Mouse (Mus musculus) embryo, embryonic 10.5 days (tissue): ENCODE measurements around the gene Antxr1.
A peak's percentile ranks its signal among the peaks of the same experiment; 100 is the strongest.

Source experiments
- DNase-seq: peaks from one replicate; pipeline ENCODE4 v3.0.0-alpha.2; 2015; ENCODE audit warnings: low spot score

Gene Antxr1

DNA sequence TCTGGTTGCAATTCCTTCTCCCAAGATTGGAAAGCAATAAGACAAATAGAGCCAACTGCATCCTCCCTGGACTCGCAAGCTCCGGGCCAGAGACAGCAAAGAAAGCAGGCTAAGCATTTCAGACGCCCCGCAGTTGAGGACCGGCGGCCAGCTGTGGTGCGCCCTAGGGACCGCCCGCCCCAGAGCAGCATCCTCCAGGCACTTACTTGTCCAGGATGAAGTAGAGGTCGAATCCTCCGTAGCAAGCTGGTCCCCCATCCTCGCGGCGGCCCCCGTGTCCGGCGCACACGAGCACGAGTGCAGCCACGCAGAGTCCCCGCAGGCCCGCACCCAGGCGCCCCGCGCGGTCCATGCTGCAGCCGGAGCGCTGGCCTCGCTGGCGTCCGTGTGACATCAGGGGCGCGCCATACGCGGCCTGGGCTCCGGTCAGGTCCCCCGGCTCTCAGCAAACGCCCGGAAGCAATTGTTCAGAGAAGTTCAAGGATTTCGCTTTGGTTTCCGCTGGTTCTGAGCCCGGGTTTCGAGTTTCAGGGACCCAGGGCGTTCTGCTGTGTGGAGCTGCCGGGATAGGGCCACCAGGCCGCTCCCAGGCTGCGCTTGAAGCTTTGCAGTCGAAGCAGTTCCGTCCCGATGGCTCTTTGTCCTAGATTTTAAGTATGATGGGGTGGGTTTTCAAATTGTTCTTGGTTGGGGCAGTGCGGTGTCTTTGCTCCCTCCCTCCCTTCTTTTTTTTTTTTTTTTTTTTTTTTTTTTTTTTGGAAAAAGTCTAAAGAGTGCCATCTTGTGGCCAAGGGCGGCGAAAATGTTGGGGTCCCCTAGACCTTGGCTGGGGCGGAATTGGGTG lies at the start of gene Antxr1:
TSS of gene Antxr1 (minus strand) at position 731 of the 844 bp plus-strand sequence.
- peak; percentile 81 for DNase-seq

DNA sequence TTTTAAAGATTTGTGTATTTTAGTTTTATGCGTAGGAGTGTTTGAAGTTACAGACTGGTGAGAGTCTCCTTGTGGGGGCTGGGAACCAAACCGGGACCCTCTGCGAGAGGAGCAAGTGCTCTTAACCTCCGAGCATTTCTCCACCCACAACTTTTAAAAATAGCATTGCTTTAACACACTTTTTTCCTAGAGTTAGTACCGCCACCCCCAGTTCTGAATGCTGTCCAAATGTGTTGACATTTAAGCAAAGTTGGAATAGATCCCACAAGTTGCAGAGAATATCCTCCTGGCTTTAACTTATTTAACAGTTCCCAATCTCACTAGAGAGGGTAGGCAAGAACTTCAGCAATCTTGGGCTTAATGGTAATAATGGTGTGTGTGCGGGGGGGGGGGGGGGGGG lies 49.1 kb upstream of the Antxr1 start:
- DNase-seq = no peak

DNA sequence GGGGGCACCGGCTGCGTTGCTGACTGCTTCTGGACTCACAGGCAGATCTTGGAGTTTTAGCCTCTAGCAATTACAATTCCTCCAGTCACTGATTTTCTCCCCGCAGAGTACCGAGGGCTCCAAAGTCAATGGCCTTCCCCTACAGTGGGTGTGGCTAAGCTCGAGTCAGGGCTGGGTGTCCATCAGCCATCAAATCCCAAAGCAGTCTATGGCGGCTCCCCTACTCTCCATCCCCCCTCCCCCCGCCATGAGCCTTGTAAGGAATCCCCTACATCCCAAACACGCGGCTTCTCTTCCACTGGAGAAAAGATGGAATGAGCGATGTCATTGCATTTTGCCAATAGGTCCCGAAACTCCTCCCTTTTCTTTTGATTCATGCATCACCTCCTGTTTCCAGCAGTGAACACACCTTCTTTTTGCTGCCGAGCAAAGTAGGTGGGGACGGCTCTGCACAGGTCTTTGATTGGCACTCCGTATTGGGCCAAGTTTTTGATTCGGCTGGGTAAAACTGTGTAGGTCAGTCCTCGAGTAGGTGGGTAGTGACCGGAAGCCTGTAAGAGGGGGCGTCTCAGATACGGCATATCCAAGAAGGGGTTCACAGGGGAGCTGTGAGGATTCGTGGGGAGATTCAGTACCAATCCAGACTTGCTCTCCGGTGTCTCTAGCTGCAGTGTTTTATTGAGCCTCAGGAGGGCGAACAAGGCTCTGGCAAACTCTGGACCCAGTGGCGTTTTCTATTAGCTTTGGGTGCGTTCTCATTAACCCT lies 48.5 kb upstream of the Antxr1 start:
- peak; percentile 49 for DNase-seq

DNA sequence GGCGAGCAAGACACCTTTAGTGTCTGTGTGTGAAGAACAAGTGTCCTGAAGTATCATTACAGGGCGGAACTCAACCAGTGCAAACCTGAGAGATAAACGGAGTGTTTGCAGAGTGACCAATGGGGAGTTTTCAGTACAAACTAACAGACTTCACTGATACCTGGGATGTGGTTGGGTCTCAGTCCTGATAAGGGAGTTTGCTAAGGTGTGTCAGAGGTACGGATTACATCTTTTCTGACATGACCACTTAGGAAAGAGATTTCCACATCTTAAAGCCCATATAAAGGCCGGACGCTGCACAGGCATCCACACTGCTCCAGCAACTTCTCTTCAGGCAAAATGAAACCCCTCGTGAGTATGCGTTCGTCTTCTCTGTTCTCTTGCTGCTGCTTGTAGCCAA lies 37.4 kb upstream of the Antxr1 start, which contains the start of gene Gkn2:
TSS of gene Gkn2 (plus strand) at position 301 of the 400 bp plus-strand sequence.
- no peak for DNase-seq

DNA sequence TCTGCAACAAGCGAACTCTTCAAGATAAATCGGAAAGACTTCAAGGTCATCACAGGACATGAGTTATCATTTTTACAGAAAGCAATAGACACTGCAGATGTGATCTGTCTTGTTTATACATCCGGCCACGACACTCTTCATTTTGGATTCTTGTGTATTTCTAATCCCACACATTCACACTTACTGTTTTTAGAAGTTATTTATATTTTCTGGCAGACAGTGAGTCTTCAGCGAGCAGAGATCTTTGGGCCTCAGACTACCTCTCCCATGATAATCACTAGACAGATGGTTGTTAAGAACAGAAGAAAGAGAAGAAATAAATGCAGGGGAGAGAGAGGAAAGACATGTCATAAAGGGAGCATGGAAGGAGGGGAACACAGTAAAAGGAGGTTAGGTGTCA lies 33.6 kb upstream of the Antxr1 start:
- DNase-seq = no peak

DNA sequence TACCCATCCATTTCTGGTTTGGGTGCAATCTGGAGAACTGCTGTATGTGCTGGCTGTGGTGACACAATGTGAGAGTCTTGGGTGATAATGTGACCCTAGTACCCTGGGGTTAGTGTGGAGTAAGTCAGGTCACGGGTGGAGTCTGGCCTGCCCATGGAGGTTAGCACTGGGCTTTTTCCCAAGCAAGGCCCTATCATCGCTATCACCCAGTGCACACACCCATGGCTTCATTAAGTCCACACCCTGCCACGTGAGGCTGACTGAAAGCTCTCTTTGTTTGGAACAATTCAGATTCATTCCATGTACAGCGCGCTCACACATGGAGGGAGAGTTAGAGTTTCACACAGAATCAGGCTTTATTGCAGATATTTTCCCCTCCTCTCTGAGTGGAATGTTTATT lies 18.8 kb upstream of the Antxr1 start:
- DNase-seq = no peak

DNA sequence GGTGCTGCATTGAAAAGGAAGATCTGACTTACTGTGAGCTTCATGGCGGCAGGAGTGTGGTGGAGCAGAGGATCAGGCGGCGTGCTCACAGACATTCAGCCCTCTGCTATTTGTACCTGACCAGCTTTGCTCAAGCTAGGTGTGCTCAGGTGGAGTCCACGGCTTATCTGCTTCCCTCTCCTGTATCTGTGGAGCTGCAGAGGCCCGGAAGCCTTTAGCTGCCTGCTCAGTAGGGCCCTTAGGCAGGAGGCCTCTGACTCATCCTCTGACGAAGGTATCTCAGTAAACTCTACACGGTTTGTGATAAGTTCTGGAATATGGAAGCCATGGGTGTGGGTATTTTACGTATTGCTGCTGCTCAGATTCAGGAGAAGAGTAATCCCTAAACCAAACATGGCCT lies 15.2 kb upstream of the Antxr1 start, which contains the start of gene Gkn1:
TSS of gene Gkn1 (minus strand) at position 114 of the 400 bp plus-strand sequence.
- DNase-seq = no peak

DNA sequence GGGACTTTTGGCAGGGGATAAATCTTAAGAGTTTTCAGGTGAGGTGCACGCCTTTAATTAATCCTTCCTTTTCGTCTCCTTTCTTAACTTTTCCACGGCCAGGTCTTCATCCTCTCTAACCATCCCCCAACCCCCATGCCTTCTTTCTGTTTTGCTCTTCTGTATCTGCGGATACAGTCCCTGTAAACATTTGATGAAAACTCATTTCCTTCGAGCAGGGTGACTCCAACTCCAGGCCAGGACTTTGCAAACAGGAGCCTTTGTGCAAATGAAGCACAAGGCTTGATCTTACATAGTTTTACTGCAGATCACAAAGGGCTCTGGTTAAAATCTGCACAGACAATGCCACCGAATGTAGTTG lies 294 bp upstream of the Antxr1 start:
- no peak for DNase-seq

DNA sequence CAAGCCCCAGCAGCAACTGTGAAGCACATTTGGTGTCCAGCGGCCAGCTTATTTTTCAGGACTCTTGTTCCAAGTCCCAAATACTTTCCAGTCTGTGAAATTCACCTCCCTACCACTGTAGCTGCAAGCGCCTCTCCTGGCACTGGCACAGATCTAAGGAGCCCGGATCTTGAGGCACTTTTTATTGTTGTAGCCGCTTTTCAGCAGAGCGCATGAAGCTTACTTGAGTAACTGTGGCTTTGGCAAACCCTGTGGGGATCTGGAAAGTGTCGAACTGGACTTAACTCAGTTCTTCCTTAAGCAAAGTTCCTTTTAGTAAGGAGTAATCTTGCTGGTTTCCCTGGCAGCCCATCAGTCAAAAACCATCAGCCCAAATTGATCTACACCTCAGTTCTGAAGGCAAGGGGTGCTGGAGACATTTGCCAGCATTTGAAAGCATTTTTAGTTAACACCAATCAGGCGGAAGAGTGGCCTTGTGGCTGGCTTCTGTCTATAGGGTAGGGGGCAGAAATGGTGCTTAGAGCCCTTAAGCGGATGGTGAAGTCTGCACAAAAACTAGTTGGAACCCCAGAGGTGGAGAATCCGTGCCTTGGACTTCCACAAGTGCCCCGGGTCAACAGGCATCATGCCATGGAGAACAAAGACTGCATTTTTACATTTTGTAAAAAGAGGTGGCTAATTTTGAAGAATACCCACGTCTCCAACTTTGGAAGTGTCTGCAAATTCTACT lies 1.1 kb downstream of the Antxr1 start:
- peak; percentile 69 for DNase-seq

DNA sequence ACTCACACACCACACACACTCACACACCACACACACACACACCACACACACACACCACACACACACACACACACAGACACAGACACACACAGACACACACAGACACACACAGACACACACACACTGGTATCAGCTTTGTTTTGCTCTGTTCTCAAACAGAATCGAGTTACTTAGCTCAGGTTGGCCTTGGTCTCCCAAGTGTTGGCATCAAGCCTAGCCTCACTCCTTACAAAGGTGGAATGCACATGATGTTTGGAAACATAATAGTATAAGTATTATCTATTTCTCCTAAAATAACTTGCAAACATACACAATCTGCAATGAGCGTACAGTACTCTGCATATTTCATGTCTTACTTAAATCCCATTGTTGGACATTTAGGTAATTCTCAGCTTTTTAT lies 3.2 kb downstream of the Antxr1 start:
- DNase-seq = no peak

DNA sequence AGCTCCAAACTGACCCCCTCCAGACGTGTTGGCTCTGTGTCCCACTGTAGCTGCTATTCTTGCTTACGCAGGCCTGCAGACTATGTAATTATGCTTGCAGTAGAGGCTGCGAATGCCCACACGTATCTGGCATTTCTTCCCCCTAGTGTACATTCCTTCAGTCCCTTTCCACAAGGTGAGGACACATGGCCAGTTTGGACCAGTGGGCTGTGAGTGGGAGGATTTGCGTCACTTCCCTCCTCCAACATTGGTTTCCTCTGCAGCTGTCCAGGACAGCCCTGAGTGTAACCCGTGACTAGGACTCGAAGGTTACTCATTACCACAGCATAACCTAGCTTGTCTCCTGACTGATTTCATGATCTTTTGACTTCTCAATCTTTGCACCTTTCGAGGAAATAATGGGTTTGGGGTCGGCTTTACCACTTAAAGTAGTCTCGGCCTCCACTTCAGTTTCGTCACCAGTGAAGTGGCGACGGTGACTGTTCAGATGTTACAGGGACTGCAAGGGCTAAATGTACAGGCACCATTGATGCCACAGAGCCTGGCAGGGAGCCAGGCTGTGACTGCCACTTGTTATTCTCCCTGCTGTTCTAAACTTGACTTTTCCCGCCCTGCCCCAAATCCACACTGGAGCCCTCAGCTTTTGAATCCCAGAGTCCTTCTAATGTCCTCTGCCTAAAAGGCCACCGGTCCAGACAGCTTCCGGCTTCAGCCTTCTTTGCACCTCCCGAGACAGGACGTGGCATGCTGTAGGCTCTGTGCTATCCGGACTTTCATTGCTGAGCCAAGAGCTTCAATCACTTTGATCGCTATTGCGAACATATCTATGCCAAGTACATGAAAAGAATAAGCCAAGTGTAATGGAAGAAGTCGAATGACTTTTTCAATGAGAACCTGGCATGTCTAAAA lies 7.1 kb downstream of the Antxr1 start:
- no peak for DNase-seq

DNA sequence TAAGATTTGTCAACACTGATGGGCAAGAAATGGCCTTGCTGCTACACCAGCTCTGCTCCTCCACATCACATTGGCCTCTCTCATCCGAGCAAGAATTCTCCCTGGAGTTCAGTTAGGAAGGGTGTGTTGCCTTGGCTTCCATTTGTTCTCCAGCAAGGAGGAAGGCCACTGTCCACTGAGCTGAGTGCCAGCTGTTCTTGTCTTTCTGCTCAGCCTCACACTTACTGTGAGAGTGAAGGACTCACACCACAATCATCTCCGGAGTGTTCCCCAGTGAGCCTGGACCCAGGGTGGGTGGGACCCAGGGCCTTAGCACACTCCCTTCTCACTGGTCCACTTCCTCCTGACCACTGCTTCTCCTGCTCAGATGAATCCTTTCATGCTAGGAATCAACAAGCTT lies 8.7 kb downstream of the Antxr1 start:
- DNase-seq = no peak

DNA sequence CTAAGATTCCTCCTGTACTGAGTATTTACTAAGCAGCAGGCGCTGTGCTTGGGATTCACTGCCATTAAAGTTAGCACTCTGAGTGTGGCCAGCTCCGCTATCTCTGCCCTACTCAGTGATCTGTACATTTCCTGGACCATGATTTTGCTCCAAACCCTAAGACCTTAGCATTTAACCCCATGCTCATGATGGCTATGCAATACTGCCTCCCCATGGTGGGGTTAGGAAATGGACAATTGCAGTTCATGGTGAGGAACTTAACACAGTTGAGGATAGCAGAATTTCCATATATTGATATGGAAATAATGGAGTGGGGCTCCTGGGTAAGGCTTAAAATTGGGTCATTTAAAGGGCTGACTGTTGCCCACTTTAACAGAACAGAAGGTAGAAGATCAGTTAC lies 12.2 kb downstream of the Antxr1 start:
- DNase-seq = peak; percentile 53

DNA sequence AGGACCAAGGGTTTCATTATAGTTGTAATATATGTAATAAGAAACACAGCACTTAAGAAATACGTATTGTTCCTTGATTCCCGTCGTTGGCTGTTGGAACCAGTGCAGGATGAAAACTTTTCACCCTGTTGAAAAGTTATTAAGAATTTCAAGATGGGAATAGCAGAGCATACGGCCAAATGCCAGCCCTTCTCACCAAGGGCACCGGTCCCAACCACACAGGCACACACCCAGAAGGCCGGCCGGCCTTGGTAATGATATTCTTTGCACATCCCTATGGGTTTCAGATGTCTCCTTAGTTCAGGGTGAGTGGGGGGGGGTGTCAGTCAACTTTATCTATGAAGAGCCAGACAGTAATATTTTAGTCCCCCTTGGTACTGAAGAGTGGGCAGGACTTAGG lies 17.0 kb downstream of the Antxr1 start:
- DNase-seq = no peak

DNA sequence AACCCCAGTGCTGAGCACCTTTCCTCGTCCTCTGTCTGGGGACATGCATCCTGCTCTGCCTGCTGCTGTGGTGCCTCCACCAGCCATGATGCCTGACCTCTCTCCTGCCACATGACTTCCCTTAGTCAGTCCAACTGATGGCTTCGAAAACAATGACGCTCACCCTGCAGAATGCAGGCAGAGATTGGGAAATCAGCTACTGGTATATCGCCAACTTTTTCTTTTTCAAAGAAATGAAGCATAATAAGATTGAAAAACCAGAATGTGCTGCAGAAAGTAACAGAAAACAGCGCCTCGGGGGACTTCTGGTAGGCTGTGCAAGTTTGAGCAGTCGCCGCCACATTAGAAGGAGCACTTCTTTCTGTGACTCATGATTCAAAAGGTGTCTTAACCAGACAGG lies 18.7 kb downstream of the Antxr1 start:
- DNase-seq = no peak

DNA sequence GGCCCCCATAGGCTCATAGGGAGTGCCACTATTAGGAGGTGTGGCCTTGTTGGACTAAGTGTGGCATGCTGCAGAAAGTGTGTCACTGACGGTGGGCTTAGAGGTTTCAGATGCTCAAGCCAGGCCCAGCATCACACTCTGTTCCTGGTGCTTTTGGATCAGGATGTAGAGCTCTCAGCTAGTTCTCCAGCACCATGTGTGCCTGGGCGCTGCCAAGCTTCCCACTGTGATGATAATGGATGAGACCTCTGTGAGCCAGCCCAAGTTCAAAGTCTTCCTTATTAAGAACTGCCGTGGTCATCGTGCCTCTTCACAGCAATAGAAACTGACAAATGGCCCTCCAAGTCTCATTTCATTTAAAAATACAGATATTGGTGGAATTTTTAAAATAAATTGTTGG lies 22.9 kb downstream of the Antxr1 start:
- DNase-seq = no peak

DNA sequence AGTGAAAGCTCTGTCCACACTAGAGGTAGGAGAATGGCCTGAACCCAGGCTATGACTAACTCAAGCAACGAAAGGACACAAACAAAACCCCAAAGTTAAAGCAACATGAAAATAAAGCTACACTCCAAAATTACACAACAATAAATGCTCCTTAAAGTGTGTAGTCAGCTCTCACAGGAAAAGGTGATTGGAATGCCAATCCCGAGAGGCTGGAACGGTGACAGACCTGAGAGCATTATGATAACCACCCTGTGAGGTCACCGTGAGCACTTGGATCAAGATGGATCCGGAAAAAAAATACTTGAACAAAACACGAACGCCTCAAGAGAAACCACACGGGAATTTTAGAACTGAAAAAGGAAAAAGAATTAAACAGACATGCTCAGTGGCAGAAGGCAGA lies 31.1 kb downstream of the Antxr1 start:
- no peak for DNase-seq

DNA sequence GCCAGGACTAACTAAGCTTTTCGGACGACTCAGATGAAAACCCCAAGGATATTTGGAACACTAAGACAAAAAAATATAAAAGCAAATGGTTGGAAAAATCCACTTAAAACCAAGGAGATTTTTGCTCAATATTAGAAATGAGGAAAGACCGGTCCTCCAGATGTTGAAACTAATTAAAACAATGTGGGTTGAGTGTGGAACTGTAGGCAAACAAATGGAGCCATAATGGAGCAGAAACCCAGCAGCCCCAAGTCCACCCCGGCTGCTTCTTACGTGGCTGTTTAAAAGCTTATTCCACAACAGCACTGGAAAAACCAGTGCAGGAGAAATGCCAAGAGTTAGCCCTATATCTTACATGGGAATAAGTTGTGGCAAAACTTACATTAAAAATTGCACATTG lies 32.9 kb downstream of the Antxr1 start:
- peak; percentile 14 for DNase-seq

DNA sequence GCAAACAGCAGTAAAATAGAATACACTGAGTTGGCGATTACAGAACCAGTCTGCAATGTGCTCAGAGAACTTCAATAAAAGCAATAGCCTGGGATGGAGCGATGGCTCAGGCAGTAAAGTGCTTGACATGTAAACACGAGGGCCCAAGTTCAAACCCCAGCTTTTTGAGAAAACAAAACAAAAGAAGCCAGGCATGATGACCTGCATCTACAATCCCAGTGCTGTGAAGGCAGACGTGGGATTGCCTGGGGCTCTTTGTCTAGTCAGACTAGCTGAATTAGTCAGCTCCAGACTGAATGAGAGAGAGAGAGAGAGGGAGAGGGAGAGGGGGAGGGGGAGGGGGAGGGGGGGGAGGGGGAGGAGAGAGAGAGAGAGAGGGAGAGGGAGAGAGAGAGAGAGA lies 33.6 kb downstream of the Antxr1 start:
- peak; percentile 19 for DNase-seq

DNA sequence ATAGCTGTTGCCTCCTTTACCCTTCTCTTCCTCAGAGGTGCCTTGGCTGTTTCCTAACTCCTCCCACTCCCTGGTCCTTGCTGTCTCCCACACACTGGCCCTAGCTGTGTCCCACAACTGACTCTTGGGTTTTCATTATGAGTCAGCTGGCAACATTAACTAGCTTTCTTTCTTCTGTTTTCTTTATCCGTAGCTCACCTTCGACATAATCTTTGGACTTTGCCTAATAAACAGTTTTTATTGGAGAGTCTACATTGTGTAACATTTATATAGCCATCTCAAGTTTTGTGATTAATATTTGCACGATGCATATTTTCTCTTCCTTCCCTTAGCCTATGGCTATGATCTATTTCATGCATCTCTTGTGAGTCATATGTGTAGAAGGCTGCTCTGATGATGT lies 40.7 kb downstream of the Antxr1 start:
- no peak for DNase-seq
